Mouse (Mus musculus): ENCODE data around the gene Yae1d1.
"Not testable (repeated sequence)": the region's sequence is repeated elsewhere in the genome, so short reads cannot be mapped to it uniquely, and the experiment has no call there.

The Yae1d1 gene

DNA sequence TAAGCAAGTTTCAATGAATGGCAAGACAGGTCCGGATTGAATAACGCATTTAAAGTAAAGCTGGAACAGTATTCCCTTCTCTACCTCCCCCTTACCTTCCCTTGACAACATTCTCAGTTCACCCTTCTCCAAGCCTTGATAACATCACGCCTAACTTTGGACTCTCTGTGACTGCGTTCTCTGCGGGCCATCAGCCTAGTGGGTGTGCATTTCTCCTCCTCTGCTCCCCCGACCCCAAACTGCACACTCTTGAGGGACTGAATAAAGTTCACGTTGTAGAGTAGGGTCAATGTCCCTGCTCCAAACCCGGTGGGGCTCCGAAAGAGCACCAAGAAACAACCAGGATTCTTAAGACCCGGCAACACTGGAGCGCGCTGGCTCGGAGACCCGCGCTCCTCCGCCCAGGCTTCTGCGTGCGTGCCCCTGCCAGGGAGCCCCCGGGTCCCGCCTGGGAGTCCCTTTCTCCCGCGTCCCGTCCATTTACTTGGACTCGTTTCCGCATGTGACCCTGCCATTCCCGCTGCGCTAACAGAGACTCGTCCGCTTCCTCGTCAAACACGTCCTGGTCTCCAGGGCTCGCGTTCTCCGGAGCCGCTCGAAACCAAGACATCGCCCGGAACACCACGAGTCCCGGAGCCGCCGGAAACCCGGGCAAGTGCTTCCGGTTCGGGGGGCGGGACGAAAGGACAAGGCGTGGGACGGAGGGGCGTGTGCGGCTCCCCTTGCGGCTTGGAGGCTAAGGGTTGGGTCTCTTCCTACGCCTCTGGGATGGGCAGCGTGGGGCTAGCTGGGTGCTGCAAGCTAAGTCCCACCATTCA lies at the start of gene Yae1d1:
Gene Yae1d1 (minus strand): TSS at position 653 of the 818 bp plus-strand sequence.
- peak; percentile 92 to 98 for DNase-seq

DNA sequence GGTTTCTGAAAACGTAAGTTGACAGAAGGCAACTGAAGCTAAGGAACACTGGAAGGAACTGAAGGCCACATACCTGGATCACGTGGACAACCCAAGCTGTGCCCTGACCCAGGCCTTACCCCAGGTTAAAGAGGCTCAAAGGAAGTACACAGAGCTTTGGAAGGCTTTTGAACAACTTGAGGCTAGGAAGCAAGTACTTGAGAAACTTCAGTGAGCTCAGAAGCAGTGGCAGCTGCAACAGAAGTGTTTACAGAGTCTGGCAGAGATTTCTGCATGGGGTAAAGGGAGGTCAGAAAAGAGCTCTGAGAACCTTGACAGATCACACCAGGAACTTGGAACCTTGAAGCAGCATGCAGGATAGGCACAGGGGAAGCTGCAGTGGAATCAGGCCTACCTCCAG lies 45.7 kb upstream of the Yae1d1 start:
- no peak for DNase-seq

DNA sequence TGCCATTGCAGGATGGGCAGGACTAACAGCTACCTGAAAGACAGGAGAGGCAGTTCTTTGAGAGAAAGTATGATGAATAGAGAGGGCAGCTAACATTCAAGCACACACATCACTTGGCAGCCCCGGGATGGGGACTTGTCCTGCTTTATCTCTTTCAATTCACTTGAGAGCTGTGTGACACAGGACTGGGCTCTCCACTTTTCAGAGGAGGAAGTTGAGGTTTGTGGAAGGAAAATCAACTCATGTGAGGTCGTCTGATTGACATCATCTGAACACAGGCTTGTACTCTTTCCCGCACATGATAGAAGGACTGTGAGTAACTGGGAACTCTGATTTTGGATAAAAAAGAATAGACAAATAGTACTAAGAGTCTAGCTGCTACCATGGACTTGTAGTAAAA lies 23.5 kb upstream of the Yae1d1 start:
- no peak for DNase-seq

DNA sequence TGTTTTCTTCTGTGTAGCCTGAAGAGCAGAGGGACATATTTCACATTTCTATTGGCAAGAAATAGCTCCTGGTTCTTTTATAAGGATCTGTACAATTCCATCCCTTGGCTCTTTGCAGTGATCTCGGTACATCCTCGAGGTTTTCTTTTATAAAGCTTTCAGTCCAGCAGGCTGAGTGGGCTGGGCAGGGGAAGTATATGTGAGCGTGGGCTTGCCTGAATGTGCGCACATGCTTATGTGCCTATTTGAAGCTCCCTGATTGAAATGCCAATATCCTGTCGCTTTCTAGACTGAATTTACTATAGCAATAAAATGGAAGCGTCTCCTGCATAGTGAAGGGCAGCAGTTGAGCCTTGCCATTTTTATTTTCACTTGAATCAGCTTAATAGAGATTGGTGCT lies 20.1 kb upstream of the Yae1d1 start:
- no peak for DNase-seq

DNA sequence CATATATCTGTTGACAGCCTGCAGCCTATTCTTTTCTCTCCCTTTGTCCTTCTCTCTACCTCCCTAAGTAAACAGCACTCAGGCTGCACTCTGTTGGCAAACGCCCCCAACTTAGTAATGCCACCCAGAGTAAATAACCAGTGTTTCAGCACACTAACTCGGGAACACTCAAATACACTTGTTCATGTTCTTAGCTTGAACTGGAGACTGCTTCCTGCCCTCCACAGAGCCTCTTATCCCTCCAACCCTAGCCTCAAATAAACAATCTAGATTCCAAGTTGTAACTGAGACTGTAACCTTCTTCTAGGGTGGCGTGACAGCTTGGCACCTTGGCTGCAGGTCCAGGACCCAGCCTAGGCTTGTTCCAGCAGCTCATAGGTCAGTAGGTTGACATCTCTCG lies 17.9 kb upstream of the Yae1d1 start:
- DNase-seq, result no peak

DNA sequence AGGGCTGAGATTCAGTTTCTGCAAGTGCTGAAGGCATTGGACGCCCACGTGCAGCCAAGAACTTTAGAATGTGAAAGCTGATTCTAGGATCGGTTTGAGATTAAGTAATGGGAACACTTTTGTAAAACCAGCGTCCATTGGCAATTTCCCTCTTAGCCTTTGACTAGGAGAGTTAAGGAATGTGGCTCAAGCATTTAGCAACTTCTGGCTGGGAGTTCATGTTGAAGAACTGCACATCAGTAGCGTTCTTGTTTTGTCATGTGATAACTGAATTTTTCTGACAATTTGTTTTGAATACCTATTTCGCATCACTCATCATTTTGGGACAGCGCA lies 332 bp upstream of the Yae1d1 start:
- no peak for DNase-seq

DNA sequence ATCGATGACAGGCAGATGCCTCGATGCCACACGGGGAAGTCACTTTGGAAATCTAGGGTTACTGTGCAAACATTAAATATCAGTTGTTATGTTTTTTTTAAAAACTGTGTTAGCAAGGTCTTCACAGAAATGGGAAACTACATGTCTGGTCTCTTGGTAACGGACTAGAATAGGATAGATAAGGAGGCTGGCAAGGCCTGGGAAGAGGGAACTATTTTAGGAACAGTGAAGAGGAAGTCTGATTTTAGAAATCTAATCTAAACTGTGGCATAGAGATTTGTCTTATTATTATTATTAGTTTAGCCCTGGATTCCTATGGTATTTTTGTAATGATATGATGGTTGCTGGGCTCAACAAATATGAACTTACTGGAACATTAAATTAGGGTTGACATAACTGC lies 1.1 kb downstream of the Yae1d1 start:
- DNase-seq, result no peak

DNA sequence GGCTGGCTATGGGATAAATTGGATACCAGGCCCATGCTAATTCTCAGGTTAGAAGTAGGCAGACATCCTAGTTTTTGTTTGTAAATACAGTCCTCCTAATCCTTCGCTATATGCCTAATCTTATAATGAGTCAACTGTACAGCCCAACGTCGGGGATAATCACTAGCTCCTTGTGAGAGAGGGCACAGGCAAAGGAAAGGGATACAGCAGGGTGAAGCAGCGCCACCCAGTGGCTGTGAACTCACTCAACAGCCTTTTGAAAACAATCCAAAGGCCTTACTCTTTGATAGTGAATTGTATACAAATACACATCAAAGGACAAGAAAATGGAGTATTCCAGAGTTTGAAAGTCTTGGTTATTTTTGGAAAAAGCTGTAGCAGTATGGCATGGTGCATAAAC lies 10.0 kb downstream of the Yae1d1 start:
- peak; percentile 24 to 70 for DNase-seq

DNA sequence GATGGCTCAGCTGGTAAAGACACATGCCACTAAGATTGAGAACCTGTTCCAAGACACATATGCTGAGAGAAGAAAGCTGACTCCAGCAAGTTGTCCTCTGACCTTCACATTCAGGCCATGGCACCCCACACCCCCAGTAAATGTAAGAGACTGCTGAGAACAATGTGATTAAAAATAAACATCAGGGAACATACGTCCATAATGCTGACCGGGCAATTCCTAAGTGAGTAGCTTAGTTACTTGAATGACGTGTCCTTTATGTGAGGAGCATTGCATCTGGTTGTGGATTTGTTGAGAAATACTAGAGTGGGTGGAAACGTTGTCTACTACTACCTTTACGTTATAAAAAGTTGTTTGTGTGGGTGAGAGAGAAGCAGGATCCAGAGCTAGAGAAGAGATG lies 10.5 kb downstream of the Yae1d1 start:
- DNase-seq, result no peak

DNA sequence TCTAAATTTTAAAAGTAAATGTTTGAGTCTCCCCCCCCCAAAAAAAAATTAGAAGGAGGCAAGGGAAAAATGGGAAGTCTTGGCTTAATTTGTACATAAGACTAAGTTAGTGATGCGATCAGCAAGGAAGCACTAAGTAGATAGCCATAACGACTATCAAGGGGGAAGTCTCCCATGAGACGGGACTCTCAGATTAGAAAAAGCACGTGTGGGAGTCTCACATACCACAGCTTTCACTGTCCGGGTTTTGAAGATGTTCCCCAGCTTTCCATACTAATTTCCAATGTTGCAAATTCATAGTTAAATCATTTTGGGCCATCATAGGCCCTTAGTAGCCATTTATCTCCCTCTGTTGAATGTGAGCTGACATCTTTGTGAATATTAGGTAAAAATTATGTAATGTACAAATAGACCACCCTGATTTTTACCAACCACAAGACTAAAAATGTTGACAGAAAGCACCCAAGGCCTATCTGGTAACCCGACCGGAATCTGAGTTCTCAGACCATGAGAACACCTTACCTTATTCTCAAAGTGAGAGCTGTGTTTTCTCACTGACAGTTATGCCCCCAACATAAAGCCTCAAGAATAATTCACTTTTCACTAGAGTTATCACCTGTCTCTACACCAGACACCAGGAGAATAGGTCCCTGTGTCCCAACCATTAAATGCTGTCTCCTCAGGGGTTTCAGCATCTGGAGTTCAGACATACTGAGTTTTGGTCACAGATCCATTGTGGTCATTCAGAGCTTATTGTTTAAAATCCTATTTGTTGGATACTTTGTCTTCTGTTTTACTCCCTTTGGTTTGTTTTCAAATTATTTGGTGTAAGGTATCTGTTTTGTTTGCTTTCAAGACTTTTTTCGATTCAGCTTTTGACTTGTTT lies 16.1 kb downstream of the Yae1d1 start:
- no peak for DNase-seq

DNA sequence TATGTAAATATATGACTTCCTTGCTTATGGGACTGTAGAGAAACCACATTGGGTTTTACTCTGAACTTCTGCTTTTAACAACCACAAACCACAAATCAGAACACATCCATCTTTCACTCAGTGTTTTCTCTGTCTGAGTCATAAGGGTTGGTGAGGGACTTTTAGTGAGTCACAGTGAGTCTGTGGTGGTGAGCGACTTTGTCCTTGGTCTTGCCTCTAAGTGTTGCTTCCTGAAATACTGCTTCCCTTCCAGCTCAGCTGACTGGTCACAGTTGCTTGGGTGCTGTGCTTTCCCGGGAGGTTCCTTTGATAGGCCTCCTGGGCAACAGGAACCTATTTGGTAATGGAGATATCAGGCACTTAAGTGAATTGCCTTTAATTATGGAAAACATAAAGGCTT lies 17.3 kb downstream of the Yae1d1 start:
- peak in 1 of 2 experiments; percentile 6 for DNase-seq

DNA sequence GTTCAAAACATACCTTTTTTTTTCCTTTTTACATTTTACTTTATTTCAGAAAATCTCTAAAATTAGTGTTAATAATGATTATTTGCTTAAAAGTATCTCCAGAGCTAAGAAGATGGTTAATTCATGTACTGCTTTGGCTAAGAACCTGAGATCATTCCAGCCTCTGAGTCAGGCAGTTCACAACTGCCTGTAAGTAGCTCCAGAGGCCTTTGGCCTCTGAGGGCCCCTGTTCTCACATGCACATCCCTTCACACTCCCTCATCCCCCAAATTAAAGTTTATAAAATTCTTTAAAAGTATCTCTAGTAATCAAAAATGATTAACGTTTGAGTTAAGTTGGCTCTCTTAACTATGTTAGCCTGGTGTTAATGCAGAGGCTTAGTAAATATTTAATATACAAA lies 17.7 kb downstream of the Yae1d1 start:
- DNase-seq, result no peak

DNA sequence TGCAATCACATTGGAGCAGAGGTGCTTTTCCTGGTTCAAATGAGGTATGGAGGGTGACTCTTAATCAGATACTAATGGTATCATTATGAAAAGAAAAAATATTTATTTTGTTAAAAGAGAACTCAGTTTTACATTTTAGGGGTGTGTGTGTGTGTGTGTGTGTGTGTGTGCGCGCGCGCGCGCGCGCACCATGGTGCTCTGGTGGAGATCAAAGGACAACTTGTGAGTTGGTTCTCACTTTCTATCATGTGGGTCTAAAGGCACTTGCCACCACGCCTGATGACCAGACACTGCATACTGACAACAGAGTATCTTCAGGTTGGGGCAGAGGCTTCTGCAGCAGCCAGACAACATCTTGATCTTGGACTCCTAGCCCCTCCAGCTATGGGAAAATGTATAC lies 18.4 kb downstream of the Yae1d1 start:
- DNase-seq, result no peak

DNA sequence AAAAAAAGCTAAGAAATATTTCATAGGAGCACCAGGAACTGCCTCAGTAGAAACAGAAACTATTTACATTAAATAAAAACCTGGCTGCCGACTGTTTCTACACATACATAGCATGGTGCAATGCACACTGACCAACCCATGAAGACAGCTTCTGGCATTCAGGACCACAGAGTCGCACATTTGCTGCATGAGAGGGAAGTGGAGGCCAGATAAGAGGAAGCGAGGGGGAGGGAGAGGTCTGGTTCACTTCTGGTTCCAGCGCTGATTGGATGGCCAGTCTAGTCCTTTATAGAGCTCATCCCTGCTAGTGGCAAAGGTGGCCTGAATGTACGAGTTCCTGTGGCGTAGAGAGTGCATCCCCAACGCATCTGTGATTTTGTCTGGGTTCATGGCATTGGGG lies 32.5 kb downstream of the Yae1d1 start:
- DNase-seq, result no peak

DNA sequence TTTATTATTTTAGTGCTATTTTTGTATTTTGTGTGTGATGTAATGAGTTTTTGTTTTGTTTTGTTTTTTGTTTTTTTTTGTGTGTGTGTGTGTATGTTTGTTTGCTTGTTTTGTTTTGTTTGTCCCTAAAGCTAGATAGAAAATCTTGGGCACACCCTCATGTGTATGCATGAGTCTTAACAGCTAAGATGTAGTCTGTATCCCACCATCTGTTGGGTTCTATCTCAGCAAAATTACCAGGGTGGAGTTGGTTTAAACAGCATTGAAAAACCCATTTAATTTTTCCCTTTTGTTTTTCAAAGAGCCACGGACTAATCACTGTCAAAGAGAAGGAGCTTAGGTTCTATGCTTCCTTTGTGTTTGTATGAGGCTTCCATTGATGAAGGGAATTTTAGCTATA lies 38.9 kb downstream of the Yae1d1 start:
- no peak for DNase-seq

DNA sequence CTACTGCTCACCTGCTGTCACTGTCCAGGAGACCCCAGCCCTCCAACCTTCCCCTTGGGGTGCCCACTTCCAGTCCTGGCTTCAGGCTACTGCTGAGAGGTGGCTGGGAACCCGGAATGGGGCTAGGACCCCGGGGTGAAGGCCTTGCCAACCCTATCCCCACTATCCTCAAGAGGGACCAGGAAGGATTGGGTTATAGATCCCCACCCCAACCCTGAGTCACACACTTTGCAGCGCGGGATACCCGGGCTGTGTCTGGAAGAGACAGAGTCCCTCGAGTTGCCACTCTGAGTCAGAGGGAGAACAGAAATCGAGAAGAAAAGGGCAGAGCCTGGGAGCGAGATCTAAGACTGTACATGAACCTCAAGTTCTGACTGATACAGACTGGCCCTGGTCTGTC lies 42.6 kb downstream of the Yae1d1 start:
- not testable (repeated sequence) for DNase-seq

DNA sequence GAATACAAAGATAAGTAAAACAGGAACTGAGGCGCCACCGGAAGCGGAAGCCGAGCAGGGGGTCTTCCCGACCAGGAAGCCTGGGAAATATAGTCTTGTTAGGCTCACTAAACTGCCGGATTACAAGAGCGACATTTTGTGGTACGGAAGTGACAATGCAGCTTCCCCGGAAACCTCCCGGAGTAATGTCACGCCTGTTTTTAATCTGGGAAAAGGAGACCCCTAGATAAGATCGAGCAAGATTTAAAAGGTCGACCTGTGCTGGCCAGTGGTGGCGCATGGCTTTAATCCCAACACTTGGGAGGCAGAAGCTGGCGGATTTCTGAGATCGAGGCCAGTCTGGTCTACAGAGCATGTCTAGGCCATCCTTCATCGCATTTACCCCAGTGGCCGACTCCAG lies 43.6 kb downstream of the Yae1d1 start:
- no peak for DNase-seq

DNA sequence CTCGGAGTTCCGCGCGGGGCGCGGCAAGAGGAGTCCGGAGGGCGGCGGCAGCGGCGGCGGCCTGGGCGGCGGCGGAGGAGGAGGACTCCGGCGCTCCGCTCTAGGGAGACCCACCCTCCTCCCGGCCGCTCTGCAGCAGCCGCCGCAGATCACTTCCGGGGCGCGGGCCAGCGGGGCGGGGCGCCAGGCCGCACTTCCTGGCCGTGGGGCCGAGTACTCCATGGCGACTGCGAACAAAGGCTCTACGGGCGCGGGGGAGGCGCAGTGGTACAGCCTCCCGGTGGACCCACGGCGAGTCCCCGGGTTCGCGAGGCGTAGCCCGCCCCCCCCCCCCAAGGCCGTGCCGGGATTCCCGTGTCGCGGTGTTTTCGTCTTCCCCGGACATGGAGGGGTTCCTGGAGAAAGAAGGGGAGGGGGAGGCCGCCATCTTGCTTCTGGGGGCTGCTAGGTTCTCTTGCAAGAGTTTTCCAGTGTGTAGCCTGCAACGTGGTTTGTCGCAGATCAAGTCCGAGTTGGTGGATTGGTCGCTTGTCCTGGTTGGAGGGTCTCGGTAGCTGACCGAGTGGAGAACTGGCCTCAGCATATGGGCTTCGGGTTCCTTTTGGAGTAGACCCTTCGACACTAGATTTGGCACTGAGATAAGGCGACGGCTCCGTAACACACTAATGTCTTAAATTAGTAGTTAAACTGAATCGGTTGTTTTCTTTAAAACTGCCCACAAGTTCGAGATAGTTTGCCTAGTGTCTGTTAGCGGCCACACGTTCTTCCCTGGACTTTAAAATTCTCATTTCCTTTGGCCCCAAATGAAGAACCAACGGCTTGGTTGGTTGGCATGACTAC lies 48.9 kb downstream of the Yae1d1 start, which contains the start of gene Rala:
Gene Rala (minus strand): TSS at position 162 of the 840 bp plus-strand sequence.
- peak; percentile 95 to 97 for DNase-seq

DNA sequence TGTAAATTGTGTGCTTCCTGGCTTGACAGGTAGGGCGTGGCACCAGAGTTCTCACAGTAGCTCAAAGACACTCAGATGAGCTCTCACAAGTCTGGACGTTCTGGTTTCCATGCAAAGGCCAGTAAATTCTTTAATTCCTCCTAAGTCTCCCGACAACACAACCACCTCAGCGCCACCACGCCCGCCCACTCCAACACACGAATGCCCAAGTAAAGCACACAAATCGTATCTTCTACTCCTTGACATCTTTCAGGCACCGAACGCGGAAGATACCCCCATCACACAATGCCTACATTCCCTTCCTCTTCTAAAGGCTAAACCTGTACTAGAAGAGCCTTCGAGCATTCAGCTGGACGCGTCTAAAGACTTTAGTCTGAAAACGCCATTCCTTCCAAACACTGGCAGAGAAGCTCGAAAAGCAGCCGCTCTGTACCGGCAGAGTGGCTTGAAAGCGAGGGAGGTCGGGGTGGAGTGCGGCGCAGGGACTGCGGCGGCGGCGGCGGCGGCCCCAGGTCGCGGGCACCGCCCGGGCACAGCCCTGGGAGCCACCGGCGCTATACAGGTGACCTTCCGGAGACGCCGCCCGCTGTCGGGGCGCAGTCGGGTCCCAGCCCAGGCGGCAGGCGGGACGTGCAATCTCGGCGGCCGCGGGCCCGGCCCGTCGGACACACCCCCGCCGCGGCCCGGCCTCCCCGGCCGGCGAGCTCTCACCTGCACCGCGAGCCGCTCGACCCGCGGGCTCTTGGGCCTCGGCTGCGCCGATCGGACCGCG lies 49.7 kb downstream of the Yae1d1 start:
- peak; percentile 32 to 58 for DNase-seq

DNA sequence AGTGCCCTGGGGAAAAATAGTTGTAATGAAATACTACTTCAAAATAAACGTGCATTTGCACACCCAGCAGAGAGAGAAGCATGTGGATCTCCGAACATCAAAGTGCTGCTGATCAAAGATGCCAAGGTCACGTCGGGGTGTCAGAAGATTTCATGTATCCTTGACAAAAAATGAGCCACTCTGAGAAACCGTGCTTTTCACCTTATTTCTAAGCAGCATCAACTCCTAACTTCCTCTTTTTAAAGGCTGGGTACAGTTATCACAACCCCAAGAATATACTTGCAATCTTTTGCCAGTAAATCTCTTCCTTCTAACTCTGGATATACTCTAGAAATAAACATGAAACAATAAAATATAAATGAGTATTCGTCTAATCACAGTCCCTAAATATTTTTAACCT lies 50.8 kb downstream of the Yae1d1 start:
- no peak for DNase-seq
